Mouse (Mus musculus) heart, embryonic 12.5 days (tissue): ENCODE results near the gene Ccdc80. TPM values are rescaled to one million over a fixed set of nuclear protein-coding genes. Genes with fewer than 3 reads are reported as not detected.
A peak's percentile ranks its signal among the peaks of the same experiment; 100 is the strongest.

ENCODE experiments used
- ATAC-seq: fragments of 200-750 bp; cut with Nextera tagmentation; 2 replicates; pipeline ENCODE4 v1.8.0; 2017; ENCODE audit warnings: moderate TSS enrichment, moderate library complexity; ENCODE audit not compliant: insufficient number of reproducible peaks, low FRiP score
- H3K27ac ChIP-seq: fragments of 300-500 bp; sonication (generic); 2 replicates; pipeline ENCODE4 v1.5.1; 2016; ENCODE audit warnings: mild to moderate bottlenecking, moderate library complexity; ENCODE audit not compliant: poor library complexity, severe bottlenecking
- H3K27me3 ChIP-seq: fragments of 300-500 bp; sonication (generic); replicated peaks from 2 replicates; pipeline ENCODE4 v1.6.1; 2016; ENCODE audit warnings: mild to moderate bottlenecking, moderate library complexity
- H3K36me3 ChIP-seq: fragments of 300-500 bp; sonication (generic); 2 replicates; pipeline ENCODE4 v1.6.1; 2016; ENCODE audit warnings: mild to moderate bottlenecking, moderate library complexity
- H3K4me1 ChIP-seq: fragments of 300-500 bp; sonication (generic); replicated peaks from 2 replicates; pipeline ENCODE4 v1.6.1; 2016; ENCODE audit warnings: mild to moderate bottlenecking
- H3K4me2 ChIP-seq: fragments of 300-500 bp; sonication (generic); 2 replicates; pipeline ENCODE4 v1.6.1; 2016; ENCODE audit warnings: mild to moderate bottlenecking, moderate library complexity
- H3K4me3 ChIP-seq: fragments of 300-500 bp; sonication (generic); 2 replicates; pipeline ENCODE4 v1.5.1; 2016; ENCODE audit warnings: mild to moderate bottlenecking
- H3K9ac ChIP-seq: fragments of 300-500 bp; sonication (generic); 2 replicates; pipeline ENCODE4 v1.6.1; 2016; ENCODE audit warnings: mild to moderate bottlenecking, moderate library complexity
- H3K9me3 ChIP-seq: fragments of 300-500 bp; sonication (generic); replicated peaks from 2 replicates; pipeline ENCODE4 v1.6.1; 2016; ENCODE audit warnings: mild to moderate bottlenecking, moderate library complexity
- WGBS: fragments of 180-500 bp; shearing (Covaris S2); methylation state at CpG from one replicate; pipeline ENCODE4 v1.1.7; 2016; 5-methylcytosine and 5-hydroxymethylcytosine counted together
- polyA plus RNA-seq: library from polyadenylated mRNA; unstranded; fragments of >200 nt; fragmentation: Nextera tagmentation; extraction: Ambion mirVana; gene quantifications from 2 replicates; pipeline ENCODE4 v1.2.1, GENCODE M21; 2016

Gene Ccdc80
- polyA plus RNA-seq, 1 experiment from 2014 or later, result 102 TPM

DNA sequence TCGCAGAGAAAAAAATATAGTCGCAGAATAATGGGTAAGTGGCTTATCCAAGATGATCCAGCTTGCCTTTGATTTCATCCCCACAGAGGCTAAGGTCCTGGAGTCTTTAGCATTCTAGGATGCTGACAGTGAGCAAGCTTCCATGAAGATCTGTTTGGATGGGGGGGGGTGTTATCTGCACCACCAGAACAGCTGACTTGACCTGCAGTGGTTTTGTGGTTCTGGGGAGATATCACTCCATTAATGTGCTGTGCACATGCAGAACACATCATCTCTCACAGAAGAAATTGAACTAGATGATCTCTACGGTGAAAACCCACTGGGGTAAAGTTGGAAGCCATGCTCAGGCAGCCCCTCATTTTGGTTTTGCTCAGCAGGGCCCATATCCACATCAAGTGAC is 24.0 kb downstream of the Ccdc80 start:
- H3K27ac ChIP-seq, result no peak overlapping the region
- no peak overlapping the region for H3K9ac ChIP-seq
- 88% methylated on average over 3 of the region's 3 CpGs for WGBS
- no peak for ATAC-seq
- H3K4me2 ChIP-seq, result no peak overlapping the region
- H3K36me3 ChIP-seq, result peaks cover 39% of the 10 kb centered on the region
- peaks cover 13% of the 10 kb centered on the region for H3K4me1 ChIP-seq
- H3K9me3 ChIP-seq, result no peaks in the 10 kb centered on the region
- no peaks in the 10 kb centered on the region for H3K27me3 ChIP-seq
- H3K4me3 ChIP-seq, result no peak overlapping the region

DNA sequence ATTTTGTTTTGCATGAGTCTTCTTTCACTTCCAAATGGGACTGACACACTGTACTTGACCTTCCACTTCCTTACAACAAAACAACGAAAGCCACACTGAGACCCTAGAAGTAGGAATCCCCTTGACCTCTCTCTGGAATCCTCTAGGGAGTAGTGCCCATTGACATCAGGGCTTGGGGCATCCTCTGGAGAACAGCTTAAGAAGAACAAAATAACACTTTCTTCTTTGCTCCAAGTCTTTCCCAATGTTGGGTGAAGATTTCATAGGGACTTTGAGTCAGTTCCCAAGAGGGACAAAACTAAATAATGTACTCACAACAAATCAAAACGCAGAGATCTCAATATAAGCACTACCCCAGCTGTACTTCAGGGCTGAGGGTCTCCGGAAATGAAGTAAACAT is 25.6 kb downstream of the Ccdc80 start:
- H3K9me3 ChIP-seq, result no peaks in the 10 kb centered on the region
- H3K36me3 ChIP-seq, result peaks cover 41% of the 10 kb centered on the region
- no peak for ATAC-seq
- 78% methylated on average over 3 of the region's 3 CpGs for WGBS
- H3K9ac ChIP-seq, result no peak overlapping the region
- no peak overlapping the region for H3K4me2 ChIP-seq
- H3K4me3 ChIP-seq, result no peak overlapping the region
- H3K27ac ChIP-seq, result no peak overlapping the region
- peaks cover 13% of the 10 kb centered on the region for H3K4me1 ChIP-seq
- no peaks in the 10 kb centered on the region for H3K27me3 ChIP-seq

DNA sequence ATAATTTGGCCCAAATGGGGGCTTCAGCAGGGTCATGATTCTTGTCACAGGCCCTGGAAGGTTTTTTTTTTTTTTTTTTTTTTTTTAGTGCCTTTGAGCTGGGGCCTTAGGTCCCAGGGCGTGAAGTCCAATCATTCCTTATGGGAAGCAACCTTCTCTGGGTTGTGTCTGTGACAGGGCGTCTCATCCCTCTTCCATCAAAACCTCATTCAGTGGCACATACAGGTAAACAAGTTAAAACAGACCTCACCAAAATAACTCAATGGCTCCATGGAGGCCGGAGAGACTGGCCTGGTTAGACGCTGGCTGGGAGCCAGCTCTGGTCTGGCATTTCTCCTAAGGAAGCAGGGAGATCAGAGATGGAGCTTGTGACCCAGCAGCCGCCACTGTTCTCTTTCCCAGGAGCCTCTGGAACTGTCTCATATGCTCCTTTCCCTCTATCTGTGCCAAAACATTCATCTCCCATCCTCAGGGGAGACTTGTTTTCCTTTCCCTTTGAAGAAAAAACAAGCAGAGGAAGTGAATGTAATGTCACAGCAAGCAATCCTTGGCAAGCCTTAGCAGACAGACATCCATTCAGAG is 27.7 kb downstream of the Ccdc80 start:
- Histone ChIP-seq H3K27ac (peak overlapping the region; percentile 53), H3K4me3 (no peak overlapping the region), H3K36me3 (peaks cover 39% of the 10 kb centered on the region), H3K9ac (no peak overlapping the region), H3K4me2 (no peak overlapping the region), H3K9me3 (no peaks in the 10 kb centered on the region), H3K27me3 (no peaks in the 10 kb centered on the region), H3K4me1 (peaks cover 20% of the 10 kb centered on the region)
- ATAC-seq, result peak; percentile 42; the same call in 1 of the 2 replicates
- 28% methylated on average over 5 of the region's 5 CpGs for WGBS

DNA sequence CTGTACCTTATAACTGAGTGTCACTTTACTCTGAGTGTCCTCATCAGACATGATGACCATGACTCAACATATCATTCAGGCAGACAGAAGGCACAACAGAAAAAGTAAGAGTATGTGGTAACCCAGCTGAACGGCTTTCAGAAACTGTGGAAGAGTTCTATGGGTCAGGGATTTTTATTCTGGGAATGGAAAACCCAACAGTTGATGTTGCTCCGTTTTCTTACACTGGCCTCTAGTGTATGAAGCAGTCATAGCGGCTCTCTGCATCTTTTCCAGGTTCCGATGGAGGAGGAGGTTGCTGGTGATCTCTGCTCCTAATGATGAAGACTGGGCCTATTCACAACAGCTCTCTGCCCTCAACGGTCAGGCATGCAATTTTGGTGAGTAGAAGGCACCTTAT is 29.4 kb downstream of the Ccdc80 start:
- no peaks in the 10 kb centered on the region for H3K27me3 ChIP-seq
- peaks cover 20% of the 10 kb centered on the region for H3K4me1 ChIP-seq
- H3K4me3 ChIP-seq, result no peak overlapping the region
- no peak for ATAC-seq
- no peak overlapping the region for H3K4me2 ChIP-seq
- 64% methylated on average over 5 of the region's 5 CpGs for WGBS
- no peak overlapping the region for H3K9ac ChIP-seq
- peaks cover 35% of the 10 kb centered on the region for H3K36me3 ChIP-seq
- no peak overlapping the region for H3K27ac ChIP-seq
- no peaks in the 10 kb centered on the region for H3K9me3 ChIP-seq

DNA sequence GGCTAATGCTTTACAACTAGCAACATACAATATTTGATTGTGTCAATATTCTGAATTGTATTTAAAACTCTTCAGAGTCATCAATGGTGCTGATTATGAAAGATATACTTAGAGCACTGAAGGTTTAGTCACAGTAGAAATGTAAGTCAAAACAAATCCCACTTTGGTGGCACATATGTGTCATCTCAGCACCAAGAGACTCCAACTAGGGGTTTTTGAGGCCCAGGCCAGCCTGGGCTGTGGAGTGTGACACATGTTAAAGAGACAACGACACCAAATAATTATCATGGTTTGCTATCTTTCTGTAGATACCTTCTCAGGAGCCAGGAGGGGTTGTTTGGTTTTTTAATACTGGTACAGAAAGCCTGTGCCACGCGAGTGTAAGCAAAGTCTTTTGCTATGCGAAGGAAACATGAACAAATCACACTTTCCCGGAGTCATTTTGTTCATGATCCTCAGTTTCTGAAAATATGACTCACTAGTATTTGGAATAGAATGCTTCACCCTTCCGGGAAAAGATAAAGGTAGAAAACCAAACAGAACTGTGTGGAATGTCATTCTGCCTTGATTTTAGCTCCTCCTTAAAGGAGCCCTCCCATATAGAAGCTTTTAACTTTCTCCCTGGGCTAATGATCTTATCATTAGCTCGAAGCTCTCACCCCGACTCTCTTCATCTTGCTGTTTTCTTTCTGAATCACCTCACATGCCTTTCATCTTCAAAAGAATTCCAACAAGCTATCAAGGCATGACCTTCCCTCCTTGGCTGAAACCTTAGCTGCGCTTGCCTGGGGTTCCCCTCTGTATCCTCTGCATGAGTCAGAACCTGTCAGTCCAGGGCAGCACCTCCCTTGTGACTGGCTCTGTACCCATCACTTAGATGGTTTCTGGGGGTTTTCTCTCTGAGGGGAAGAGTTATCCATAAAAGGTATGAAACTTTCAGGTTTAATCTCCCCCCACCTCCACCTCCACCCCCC is 31.3 kb downstream of the Ccdc80 start:
- ATAC-seq, result no peak
- no peaks in the 10 kb centered on the region for H3K9me3 ChIP-seq
- no peak overlapping the region for H3K27ac ChIP-seq
- peaks cover 20% of the 10 kb centered on the region for H3K4me1 ChIP-seq
- no peak overlapping the region for H3K9ac ChIP-seq
- 34% methylated on average over 9 of the region's 9 CpGs for WGBS
- H3K36me3 ChIP-seq, result peaks cover 37% of the 10 kb centered on the region
- H3K27me3 ChIP-seq, result no peaks in the 10 kb centered on the region
- H3K4me3 ChIP-seq, result no peak overlapping the region
- no peak overlapping the region for H3K4me2 ChIP-seq

DNA sequence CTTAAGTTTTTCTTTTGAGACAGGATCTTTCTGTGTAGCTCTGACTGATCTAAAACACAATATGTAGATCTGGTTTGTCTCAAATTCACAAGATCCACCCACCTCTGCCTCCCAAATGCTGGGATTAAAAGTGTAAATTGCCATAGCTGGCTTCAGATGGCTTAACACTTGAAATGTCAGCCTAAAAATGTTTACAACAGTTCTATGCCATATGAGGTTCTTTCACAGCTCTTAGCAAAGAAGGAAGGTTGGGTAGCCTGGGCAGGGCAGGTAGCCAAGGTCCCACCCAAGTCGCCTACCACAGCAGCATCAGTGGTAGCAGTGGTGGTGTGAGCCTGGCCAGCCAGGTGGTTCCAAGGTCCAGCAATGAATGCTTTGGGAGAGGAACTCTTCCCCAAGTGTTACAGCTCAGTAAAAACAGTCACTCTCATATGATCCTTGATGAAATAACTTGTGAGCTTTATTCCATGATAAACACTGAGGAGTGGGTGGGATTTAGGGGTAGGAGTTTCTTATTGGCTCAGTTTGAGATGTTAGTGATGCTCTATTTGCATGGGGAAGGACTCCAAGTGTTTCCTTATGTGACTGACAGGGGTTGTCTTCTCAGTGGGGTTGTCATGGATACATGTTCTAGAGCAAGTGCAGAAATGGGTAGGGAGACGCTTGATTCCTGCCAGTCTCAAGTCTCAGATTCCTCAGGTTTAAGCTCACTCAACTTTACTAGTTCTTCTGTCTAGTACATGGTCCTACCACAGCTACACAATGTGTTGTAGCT is 34.9 kb downstream of the Ccdc80 start:
- no peak for ATAC-seq

DNA sequence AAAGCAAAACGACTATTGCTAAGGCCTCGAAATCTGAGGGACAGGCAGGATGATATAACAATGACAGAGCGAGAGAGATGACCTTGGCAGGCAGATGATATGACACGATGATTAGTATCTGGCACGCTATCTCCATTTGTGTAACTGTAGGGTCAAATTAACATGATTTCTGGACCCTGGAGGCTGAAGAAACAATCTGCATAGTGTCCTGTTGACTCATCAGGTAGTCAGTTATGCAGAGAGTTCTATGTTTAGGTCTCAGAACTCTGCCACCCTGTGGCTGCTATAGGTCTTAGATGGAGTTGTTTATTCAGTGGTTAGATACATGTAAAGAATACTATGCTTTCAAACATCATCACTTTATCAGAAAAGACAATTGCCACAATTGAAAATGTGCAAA is 48.5 kb downstream of the Ccdc80 start:
- H3K9me3 ChIP-seq, result no peaks in the 10 kb centered on the region
- no peaks in the 10 kb centered on the region for H3K4me1 ChIP-seq
- no peak for ATAC-seq
- no peak overlapping the region for H3K4me2 ChIP-seq
- H3K27me3 ChIP-seq, result no peaks in the 10 kb centered on the region
- no peak overlapping the region for H3K27ac ChIP-seq
- H3K36me3 ChIP-seq, result peaks cover 59% of the 10 kb centered on the region
- no peak overlapping the region for H3K9ac ChIP-seq
- no peak overlapping the region for H3K4me3 ChIP-seq
- WGBS, result 90% methylated on average over 5 of the region's 5 CpGs

More for the DNA sequence above, 34.9 kb downstream of the Ccdc80 start:
- 82% methylated on average over 2 of the region's 2 CpGs for WGBS
- Histone ChIP-seq H3K36me3 (peaks cover 33% of the 10 kb centered on the region), H3K4me3 (no peak overlapping the region), H3K27ac (no peak overlapping the region), H3K27me3 (no peaks in the 10 kb centered on the region), H3K4me2 (no peak overlapping the region), H3K9me3 (no peaks in the 10 kb centered on the region), H3K4me1 (peaks cover 9% of the 10 kb centered on the region), H3K9ac (no peak overlapping the region)

DNA sequence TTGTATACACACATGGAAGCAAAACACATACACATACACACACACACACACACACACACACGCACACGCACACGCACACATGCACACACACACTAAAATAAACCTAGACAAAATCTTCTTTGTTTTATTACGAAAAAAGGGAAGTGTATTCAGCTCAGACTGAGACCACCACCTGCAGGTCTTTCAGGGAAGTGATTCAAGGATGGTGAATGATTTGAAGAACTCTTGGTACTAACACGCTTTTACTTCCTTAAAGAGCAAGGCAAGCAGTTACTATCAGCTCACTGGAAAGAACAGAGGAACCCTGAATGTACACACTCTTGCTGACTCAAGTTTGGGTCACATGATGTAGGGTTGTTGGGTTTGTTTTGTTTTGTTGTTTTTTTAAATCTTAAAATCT is 49.4 kb downstream of the Ccdc80 start:
- Histone ChIP-seq H3K4me1 (no peaks in the 10 kb centered on the region), H3K36me3 (peaks cover 64% of the 10 kb centered on the region), H3K4me3 (no peak overlapping the region), H3K4me2 (no peak overlapping the region), H3K9ac (no peak overlapping the region), H3K27ac (no peak overlapping the region), H3K9me3 (no peaks in the 10 kb centered on the region), H3K27me3 (no peaks in the 10 kb centered on the region)
- 88% methylated on average over 5 of the region's 5 CpGs for WGBS
- no peak for ATAC-seq

DNA sequence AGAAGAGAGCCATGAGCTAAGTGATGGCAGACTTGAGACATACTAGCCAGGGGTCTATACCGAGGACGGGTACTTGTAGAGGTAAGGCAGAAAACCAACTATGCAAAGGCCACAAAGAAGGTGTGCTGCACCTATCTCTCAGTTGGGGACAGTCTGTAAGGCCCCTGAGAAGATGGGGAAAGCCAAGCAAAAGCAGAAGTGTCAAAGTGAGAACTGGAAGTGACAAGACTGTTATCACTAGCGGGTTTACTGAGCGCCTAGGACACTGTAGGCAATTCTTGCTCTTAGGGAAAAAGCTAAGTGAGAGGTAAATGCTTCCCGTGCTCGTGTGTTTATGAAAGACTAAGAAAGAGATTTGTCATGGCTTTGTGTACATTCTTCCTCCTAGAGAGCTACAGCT is 51.9 kb downstream of the Ccdc80 start:
- Histone ChIP-seq H3K36me3 (peaks cover 63% of the 10 kb centered on the region), H3K9me3 (no peaks in the 10 kb centered on the region), H3K4me1 (no peaks in the 10 kb centered on the region), H3K4me3 (no peak overlapping the region), H3K27me3 (no peaks in the 10 kb centered on the region), H3K4me2 (no peak overlapping the region), H3K27ac (no peak overlapping the region), H3K9ac (no peak overlapping the region)
- WGBS, result 87% methylated on average over 6 of the region's 6 CpGs
- ATAC-seq, result no peak

DNA sequence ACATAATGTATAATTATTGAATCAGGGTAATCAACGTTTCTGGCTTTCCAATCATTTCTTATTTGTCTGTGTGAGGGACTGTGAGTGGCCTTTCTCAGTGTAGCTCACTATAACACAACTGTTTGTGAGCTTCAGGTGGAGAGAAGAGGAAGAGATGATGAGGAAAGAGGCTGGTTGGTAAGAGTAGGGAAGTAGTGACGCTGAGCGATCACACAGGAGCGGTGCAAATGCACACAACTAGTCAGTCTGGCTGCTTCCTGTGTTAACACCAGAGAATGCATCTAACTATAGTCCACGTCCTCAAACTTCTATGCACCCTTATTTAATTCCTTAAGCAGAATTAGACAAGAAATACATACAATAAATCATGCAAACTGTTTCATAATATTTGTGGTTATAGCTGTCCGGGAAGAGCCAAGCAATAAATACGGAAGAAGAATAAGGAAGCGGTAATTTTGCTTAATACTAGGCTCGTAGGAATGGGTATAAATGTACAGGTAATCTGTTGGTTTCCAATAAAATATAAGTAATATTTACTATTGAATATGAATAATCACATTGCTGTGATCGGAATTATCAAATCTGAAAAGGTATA is 55.4 kb downstream of the Ccdc80 start:
- Histone ChIP-seq H3K4me2 (no peak overlapping the region), H3K4me1 (no peaks in the 10 kb centered on the region), H3K9ac (no peak overlapping the region), H3K9me3 (no peaks in the 10 kb centered on the region), H3K36me3 (peaks cover 52% of the 10 kb centered on the region), H3K27ac (no peak overlapping the region), H3K4me3 (no peak overlapping the region), H3K27me3 (no peaks in the 10 kb centered on the region)
- WGBS, result 91% methylated on average over 10 of the region's 10 CpGs
- no peak for ATAC-seq
